Mouse (Mus musculus): ENCODE data around the gene Foxo1. TPM values are rescaled to one million over a fixed set of nuclear protein-coding genes. Genes with fewer than 3 reads are reported as not detected.
A peak's percentile ranks its signal among the peaks of the same experiment; 100 is the strongest.

The Foxo1 gene
- total and polyA plus RNA-seq, 2 experiments from 2014 or later: 3.6 to 5.8 TPM

DNA sequence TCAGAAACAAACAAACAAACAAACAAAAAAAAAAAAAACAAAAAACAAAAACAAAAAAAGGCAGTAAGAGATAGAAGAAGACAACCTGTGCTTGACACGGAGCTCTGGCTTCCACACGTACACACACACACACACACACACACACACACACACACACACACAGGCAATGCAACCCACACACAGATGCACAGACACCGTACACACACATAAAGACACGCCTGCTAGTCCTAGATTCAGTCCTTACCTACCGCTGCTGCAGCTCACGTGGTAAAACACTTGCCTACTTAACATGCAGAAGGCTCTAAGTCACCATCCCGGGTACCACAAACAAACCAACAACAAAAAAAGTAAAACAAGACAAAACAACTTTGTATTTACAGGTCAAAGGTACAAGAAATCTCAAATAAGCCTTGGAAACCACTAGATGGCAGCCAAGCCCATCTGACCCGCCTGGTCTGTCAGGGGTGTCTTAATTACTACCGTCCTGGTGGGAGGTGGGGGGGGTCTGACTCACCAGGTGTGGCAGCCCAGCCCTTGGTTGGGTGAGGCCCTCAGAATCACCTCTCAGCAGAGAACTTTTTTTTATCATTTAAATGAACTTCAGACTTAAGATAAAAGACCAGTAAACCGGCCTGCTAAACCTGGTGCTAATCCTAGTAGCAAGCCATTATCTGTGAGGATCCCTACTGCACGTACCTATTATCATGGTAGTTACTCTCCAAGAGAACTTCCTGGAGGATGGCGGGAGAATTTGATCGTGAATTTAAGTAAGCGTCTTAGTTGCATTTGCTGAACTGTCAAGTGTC, 14.3 kb upstream of the Foxo1 start:
- Histone ChIP-seq H3K9me3 (ENCODE audit: low read length) (no peaks in the 10 kb centered on the region), H3K4me3 (ENCODE audit: low read depth, low read length) (no peak overlapping the region), H3K4me1 (ENCODE audit: insufficient read depth, low read length) (no peaks in the 10 kb centered on the region), H3K27me3 (ENCODE audit: insufficient read depth, low read length) (no peaks in the 10 kb centered on the region; the same call in 1 of the 2 replicates), H3K27ac (ENCODE audit: low read depth, low read length) (no peak overlapping the region), H3K36me3 (ENCODE audit: insufficient read depth, low read length) (no peaks in the 10 kb centered on the region), H3K4me2 (ENCODE audit: low read depth, low read length, poor library complexity, severe bottlenecking) (no peak overlapping the region), H3K9ac (replicated peaks; ENCODE audit: low read length, poor library complexity, severe bottlenecking) (no peak overlapping the region)
- TF ChIP-seq CTCF (IDR thresholded peaks at IDR 0.05): peak; percentile 73
- ATAC-seq (ENCODE audit: low FRiP score) (no peak), DNase-seq (ENCODE audit: low spot score) (peak; percentile 21)
- WGBS: 24% methylated on average over 14 of the region's 14 CpGs

DNA sequence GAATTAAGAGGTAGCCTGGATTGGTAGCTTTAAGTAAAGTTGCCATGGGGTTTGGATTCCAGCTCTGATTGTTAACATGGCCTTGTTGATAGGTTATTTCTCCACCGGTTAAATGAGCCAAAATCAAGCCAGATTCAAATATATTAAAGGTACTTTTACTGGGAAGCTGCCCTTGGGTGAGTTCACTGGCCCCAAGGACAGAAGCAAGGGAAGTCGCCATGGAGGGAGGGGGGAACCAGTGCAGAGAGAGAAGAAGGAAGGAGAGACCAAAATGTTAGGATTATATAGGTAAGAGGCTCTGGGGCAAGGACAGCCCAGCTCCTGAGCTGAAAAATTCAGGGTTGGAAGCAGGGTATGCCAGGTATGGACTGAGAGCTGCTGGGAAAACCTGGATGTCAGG, 13.6 kb upstream of the Foxo1 start:
- Histone ChIP-seq H3K4me2 (ENCODE audit: low read depth, low read length, poor library complexity, severe bottlenecking) (no peak overlapping the region), H3K4me3 (ENCODE audit: low read depth, low read length) (no peak overlapping the region), H3K9ac (replicated peaks; ENCODE audit: low read length, poor library complexity, severe bottlenecking) (no peak overlapping the region), H3K27me3 (ENCODE audit: insufficient read depth, low read length) (no peaks in the 10 kb centered on the region; the same call in 1 of the 2 replicates), H3K4me1 (ENCODE audit: insufficient read depth, low read length) (no peaks in the 10 kb centered on the region), H3K36me3 (ENCODE audit: insufficient read depth, low read length) (no peaks in the 10 kb centered on the region), H3K27ac (ENCODE audit: low read depth, low read length) (no peak overlapping the region), H3K9me3 (ENCODE audit: low read length) (no peaks in the 10 kb centered on the region)
- no peak for ATAC-seq (ENCODE audit: low FRiP score)
- TF ChIP-seq CTCF (IDR thresholded peaks at IDR 0.05): no peak
- no peak for DNase-seq (ENCODE audit: low spot score)
- WGBS: 10% methylated on average over 2 of the region's 2 CpGs

GRCm38 (mm10) chr3:52257782-52258441, 10.2 kb upstream of the Foxo1 start:
- WGBS: 15% methylated on average over 18 of the region's 18 CpGs
- peak; percentile 68; the same call in 1 of the 2 replicates for ATAC-seq (ENCODE audit: low FRiP score)
- H3K27me3 ChIP-seq (ENCODE audit: insufficient read depth, low read length): peaks cover 5% of the 10 kb centered on the region
- H3K4me2 ChIP-seq (ENCODE audit: low read depth, low read length, poor library complexity, severe bottlenecking): peak overlapping the region; percentile 59
- no peaks in the 10 kb centered on the region for H3K36me3 ChIP-seq (ENCODE audit: insufficient read depth, low read length)
- TF ChIP-seq CTCF (IDR thresholded peaks at IDR 0.05): peak; percentile 88
- no peaks in the 10 kb centered on the region for H3K9me3 ChIP-seq (ENCODE audit: low read length)
- DNase-seq (ENCODE audit: low spot score): peak; percentile 71
- H3K4me1 ChIP-seq (ENCODE audit: insufficient read depth, low read length): no peaks in the 10 kb centered on the region
- peak overlapping the region; percentile 25; the same call in 1 of the 2 replicates for H3K4me3 ChIP-seq (ENCODE audit: low read depth, low read length)
- H3K27ac ChIP-seq (ENCODE audit: low read depth, low read length): no peak overlapping the region
- H3K9ac ChIP-seq (replicated peaks; ENCODE audit: low read length, poor library complexity, severe bottlenecking): no peak overlapping the region

DNA sequence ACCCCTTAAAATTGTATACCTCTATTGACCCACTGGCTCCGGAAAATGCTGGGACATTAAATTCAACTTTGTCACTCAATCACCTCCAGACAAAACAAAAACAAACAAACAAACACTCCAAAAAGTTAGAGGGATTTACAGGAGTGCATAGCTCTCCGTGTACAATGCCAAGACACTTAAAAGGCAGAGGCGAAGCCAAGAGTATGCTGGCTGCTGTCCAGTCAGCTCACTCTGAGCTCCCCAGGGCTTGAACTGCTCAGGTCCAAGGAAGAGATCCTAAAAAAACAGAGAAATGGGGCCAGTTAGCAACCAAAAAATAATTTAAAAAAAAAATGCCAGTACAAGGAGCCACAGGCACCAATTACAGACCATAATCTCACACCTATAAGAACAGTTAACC, 9.6 kb upstream of the Foxo1 start:
- Histone ChIP-seq H3K27ac (ENCODE audit: low read depth, low read length) (no peak overlapping the region), H3K9ac (replicated peaks; ENCODE audit: low read length, poor library complexity, severe bottlenecking) (no peak overlapping the region), H3K4me1 (ENCODE audit: insufficient read depth, low read length) (no peaks in the 10 kb centered on the region), H3K27me3 (ENCODE audit: insufficient read depth, low read length) (peaks cover 5% of the 10 kb centered on the region), H3K4me2 (ENCODE audit: low read depth, low read length, poor library complexity, severe bottlenecking) (no peak overlapping the region), H3K9me3 (ENCODE audit: low read length) (no peaks in the 10 kb centered on the region), H3K4me3 (ENCODE audit: low read depth, low read length) (no peak overlapping the region), H3K36me3 (ENCODE audit: insufficient read depth, low read length) (no peaks in the 10 kb centered on the region)
- WGBS: 43% methylated on average over 3 of the region's 3 CpGs
- no peak for TF ChIP-seq CTCF (IDR thresholded peaks at IDR 0.05)
- DNase-seq (ENCODE audit: low spot score): peak; percentile 55
- ATAC-seq (ENCODE audit: low FRiP score): no peak

DNA sequence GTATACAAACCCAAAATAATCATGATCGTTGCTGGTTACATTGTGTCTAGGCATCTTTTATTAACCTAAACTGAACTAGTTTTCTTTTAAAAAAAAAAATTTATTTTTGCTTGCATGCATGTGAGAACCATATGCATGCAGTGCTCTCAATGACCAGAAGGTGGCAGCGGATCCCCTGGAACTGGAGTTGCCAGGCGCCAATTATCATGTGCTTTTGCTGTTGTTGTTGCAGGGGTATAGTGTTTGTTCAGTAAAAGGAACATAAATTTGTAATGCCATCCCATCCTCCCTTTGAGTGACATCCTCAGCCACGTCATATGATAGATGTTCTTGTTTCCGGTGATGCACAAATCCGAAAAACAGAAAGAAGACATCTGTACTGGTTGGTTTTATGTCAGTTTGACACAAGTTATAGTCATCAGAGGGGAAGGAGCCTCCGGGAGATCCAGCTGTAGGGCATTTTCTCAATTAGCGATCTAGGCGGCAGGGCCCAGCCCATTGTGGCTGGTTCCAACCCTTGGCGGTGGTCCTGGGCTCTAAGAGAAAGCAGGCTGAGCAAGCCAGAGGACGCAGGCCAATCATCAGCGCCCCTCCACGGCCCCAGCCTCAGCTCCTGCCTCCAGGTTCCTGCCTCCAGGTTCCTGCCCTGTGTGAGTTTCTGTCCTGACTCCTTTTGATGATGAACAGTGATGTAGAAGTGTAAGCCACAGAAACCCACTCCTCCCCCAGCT, 5.5 kb upstream of the Foxo1 start:
- no peak overlapping the region for H3K27ac ChIP-seq (ENCODE audit: low read depth, low read length)
- no peaks in the 10 kb centered on the region for H3K4me1 ChIP-seq (ENCODE audit: insufficient read depth, low read length)
- no peaks in the 10 kb centered on the region for H3K36me3 ChIP-seq (ENCODE audit: insufficient read depth, low read length)
- peaks cover 13% of the 10 kb centered on the region for H3K27me3 ChIP-seq (ENCODE audit: insufficient read depth, low read length)
- H3K9ac ChIP-seq (replicated peaks; ENCODE audit: low read length, poor library complexity, severe bottlenecking): no peak overlapping the region
- no peaks in the 10 kb centered on the region for H3K9me3 ChIP-seq (ENCODE audit: low read length)
- ATAC-seq (ENCODE audit: low FRiP score) (0 out of 2 replicates have a peak, but pooled peaks have one; percentile 41), DNase-seq (ENCODE audit: low spot score) (peak; percentile 78)
- 44% methylated on average over 13 of the region's 13 CpGs for WGBS
- no peak overlapping the region for H3K4me3 ChIP-seq (ENCODE audit: low read depth, low read length)
- peak; percentile 98 for TF ChIP-seq CTCF (IDR thresholded peaks at IDR 0.05)
- no peak overlapping the region for H3K4me2 ChIP-seq (ENCODE audit: low read depth, low read length, poor library complexity, severe bottlenecking)

Data from midbrain, postnatal 0 days (tissue).